Mouse (Mus musculus) spleen, postnatal 14 days (tissue): Measurements from ENCODE around the gene Cldn7.

ENCODE experiments used
- DNase-seq, 2 experiments: peaks; one replicate each; pipeline ENCODE4 v3.0.0; 2021 to 2022; ENCODE audit warnings: low spot score in 2 of 2

Cldn7 gene

DNA sequence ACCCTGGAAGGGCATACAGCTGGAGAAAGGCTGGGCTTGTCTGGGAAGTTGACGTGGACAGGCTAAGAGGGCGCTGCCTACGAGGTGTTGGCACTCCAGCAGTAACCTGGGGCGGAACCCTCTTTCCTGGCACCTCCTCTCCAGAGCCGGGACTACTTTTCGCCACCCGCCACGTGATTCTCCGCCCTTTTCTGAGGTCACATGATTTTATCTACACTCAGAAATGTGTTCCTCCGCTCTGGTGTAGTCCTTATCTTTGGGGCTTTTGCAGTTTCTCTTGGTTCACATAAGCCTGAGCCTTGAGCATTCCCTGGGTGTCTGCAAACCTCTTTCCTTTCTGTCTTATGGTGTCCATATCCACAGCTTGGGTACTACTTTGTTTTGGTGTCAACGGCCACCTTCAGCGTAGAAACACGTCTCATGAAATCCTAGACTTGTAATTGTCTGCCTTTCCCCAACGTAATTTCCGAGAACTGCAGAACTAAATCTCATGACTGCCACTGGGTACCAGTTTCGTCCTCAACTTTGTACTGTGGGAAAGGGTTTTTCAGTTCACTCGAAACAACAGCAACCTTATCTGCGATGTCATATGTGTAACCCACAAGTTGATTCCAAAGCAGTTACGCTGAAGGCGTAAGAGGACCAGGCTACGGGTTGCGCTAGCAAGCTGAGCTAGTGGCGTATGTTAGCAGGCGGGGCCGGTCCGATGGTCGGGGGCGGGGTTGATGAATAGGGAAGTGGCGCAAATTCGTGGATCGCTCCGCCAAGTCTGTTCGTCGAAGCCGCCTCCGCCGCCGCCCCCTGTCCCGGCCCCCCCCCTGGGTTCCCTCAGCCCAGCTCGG, 26.5 kb downstream of the Cldn7 start, which contains the start of gene Gabarap:
TSS of gene Gabarap (plus strand) at position 294 of the 842 bp plus-strand sequence.
- DNase-seq, result peak; percentile 92 to 94

DNA sequence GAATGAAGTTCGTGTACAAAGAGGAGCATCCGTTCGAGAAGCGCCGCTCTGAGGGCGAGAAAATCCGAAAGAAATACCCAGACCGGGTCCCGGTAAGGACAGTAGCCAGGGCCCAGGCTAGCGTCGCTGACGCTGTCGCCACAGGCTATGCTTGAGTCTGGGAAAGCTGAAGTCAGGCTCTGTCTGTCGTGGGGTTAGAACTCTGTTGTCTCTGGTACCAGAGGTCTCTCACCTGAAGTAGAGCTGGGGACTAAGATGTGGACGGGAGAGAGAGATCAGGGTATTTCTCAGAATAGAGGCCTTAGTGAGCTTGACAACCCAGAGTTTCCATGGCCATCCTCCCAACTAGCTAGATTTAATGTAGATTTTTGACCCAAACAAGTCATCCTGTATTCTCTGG, 27.1 kb downstream of the Cldn7 start:
- DNase-seq, result no peak

DNA sequence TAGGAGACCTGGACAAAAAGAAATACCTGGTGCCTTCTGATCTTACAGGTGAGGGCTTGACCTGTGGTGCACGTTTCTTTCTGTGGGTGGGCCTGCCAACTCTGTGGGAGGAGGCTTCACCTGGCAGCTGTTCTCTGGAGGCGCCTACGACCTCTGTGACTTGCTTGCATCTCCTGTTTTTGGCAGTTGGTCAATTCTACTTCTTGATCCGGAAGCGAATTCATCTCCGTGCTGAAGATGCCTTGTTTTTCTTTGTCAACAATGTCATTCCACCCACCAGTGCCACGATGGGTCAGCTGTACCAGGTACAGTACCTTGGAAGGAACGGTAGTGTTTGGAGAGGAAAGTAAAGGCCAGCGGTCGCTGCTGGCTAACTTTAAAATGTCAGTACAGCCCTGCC, 27.8 kb downstream of the Cldn7 start:
- DNase-seq, result no peak

DNA sequence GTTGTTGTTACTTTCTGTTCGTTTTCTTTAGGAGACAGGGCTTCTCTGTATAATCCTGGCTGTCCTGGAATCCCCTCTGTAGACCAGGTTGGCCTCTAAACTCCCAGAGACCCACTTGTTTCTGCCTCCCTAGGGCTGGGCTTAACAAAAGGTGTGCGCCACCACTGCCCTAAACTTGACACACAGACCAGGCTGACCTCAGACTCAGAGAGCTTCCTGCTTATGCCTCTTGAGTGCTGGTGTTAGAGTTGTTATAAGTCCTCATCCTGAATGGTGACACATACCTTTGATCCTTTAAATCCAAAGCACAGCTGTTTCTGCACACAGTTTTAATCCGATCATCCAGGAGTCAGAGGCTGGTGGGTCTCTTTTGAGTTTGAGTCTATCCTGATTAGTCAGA, 28.4 kb downstream of the Cldn7 start:
- DNase-seq, result no peak

DNA sequence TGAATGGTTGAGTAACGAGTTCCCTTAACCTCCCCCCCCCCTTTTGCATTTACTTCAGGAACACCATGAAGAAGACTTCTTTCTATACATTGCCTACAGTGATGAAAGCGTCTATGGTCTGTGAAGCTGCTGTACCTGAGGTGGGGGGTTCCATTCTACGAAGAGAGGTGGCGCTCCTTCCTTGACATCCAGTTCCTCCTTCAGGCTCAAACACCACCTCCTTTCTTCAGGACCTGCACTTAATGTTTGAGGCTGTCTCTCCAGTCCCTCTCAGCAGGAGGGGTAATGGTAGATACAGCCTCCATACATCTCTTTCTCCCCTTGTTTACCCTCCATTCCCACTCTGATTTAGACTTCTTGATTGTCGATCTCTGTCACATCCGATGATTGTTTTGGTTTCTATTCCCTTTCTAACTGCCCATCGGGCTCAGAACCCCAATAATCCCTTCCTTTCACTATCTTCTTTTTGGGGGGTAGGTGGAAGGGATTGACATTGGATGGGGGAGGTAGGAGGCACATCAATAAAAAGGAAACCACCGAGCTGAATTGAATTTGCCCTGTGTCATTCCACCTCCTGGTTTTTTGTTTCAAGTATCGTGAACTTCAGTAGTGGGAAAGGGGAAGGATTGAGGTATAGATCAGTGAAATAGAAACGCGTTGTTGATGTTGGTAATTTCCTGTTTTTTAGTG, 30.0 kb downstream of the Cldn7 start:
- no peak for DNase-seq

DNA sequence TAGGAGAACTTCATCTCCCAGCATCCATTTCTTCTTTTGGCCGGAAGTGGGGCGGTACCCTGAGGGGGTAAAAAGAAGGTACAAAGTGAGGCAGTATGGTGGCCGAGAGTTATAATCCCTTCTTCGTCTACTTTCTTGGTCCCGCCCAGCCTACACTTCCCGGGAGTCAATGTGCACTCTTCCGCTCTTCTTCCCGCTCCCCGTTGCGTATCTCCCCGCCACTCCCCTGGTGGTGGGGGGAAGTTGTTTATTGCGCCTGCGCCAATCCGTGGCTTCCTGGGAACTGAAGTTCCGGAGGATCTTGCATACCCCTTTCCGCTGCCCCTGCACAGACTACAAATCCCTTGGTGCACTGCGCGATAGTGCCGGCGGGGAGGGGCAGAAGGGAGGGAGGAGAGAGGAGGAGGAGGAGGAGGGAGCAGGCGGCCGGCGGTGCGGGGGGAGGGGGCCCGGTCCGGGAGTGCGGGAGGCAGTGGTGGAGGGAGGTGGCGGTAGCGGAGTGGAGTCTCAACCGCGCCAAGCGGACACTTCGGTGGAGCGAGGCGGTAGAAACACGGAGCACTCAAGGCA, 30.9 kb downstream of the Cldn7 start, which contains the start of gene Phf23:
TSS of gene Phf23 (plus strand) at position 387 of the 570 bp plus-strand sequence.
- peak; percentile 92 to 93 for DNase-seq

DNA sequence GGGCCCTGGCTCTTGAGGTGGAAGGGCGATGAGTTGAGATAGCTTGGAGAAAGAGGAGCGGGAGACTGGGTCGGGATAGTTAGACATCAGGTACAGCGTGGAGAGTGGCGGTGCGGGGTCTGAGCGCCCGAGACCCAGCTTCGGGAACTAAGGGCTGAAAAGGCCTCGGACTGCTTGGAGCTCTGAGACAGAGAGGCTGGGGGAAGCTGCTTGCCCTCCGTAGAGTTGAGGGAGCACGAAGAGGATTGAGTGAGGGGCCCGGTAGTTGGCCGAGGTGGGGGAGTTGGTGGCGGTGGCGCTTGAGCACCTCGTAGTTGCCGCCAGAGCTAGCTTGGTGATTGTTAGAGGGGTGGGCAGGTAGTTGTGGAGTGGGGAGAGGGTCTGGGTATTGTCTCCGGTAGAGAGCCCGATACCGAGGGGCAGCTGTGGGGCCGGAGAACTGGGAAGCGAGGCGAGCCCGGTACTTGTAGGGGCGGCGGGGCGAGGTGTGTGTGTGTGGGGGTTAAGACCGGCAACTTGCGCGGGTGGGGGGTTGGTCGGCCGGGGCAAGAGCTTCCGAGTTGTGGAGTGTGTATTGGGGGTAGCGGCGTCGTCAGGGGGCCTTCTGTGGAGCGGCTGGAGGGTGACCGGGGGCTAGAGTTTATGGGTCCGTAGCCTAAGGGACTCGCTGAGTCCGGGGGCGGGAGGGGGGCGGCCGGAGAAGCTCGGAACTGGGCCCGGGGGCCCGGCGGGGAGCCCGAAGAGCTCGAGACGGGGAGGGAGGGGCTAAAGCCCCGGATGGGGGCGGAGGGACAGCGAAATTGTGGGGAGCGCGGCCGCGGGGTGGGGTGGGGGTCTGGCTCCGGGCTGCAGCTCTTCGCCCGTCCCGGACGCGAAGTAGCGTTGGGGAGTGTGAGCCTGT, 31.8 kb downstream of the Cldn7 start:
- DNase-seq, result peak in 1 of 2 experiments; percentile 51

DNA sequence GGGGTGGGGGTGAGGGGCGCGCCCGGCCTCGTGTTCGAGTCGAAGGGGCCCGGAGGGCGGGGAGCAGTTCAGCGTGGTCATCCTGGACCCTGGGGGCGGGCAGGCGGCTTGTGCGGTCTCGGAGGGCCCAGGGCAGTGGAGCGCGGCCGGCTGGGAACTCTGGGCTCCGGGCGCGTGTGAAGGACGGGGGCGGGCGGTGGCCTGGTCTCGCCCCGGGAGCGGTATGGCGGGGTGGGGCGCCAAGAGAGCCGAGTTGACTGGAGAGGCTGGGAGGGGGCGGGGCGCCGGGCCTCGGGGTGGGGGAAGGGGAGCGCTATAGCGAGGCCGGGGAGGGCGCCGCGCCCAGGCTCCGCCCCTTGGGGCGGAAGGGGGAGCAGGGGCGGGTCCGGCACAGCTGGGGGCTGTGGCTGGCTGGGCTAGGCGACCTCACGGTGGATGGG, 32.5 kb downstream of the Cldn7 start:
- peak; percentile 80 to 84 for DNase-seq

DNA sequence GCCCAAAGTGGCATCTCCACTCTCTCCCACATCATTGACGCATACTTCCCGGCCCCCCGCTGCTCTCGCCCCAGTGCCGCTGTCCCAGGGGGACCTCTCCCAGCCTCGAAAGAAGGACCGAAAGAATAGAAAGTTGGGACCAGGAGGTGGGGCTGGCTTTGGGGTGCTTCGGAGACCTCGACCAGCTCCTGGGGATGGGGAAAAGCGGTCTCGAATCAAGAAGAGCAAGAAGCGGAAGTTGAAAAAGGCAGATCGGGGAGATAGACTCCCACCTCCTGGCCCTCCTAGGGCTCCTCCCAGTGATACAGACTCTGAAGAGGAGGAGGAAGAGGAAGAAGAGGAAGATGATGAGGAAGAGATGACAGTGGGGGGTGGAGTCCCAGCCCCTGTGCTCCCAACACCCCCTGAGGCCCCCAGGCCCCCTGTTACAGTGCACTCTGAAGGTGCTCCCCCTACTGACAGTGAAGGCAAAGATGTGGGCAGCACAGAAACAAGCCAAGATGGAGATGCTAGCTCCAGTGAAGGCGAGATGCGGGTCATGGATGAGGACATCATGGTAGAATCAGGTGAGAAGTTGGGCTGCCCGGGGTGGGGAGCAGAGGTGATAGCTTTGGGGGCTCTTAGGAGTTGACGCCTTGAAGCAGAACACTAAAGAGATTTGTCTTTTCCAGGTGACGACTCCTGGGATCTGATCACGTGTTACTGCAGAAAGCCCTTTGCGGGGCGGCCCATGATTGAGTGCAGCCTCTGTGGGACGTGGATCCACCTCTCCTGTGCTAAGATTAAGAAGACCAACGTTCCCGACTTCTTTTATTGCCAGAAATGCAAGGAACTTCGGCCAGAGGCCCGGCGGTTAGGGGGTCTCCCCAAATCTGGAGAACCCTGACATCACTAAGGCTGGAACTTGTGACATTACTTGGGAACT, 34.2 kb downstream of the Cldn7 start:
- no peak for DNase-seq

DNA sequence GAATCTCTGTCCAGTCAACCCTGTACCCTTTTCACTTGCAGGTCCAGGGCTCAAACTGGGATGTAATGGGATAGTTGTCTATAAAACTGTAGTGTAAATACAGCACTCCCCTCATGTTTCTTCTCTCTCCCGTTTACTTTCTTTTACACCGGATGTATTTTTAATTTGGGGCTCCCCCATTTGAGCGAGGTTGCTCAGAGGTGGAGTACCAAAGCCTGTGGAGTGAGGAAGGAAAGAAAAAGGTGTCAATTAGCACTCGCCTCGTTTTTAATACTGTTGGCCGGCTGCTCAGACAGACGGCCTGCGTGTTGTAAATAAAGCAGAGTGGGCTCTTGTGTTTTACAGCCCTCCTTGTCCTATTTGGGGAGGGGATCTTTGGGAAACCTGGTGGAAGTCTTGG, 35.1 kb downstream of the Cldn7 start:
- DNase-seq, result no peak

DNA sequence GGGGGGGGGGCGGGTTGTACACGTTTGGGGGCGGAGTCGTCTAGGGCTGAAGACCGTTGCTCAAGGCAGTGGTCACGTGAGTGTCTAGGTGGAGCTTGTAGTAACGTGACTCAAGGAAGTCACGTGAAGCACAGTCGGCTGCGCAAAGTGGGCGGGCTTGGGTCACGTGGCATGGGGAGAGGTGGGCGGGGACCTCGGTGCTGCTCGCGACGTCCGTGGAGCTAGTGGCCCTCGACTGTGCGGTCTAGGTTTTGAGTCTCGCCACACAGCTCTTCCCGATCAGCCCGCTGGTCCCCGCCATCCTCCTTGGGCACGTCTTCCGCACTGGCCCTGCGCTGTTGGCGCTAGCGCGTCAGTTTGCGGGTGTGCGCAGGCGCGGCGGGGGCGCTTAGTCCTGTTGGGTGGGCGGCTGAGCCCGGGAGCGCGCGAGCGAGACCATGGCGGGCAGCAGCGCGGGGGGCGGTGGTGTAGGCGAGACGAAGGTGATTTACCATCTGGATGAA, 35.9 kb downstream of the Cldn7 start, which contains the start of gene Dvl2:
TSS of gene Dvl2 (plus strand) at position 200 of the 503 bp plus-strand sequence.
- peak; percentile 74 to 81 for DNase-seq

DNA sequence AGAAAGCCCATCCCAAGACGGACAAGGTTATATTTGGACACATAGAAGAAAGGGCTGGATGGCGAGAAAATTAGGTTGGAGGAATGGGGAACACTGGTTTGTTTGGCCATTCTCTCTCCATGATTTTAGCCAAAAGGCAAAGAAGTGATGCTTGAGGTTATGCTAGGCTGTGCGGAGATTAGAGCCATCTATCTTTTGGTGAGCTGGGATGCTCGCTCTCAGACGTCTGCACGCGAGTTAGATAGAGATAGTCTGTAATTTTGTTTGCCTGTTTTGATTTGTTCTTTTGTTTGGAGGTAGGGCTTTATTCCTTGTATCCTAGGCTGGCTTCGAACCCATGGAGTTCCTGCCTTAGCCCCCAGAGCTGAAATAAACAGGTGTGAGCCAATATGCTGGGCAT, 36.6 kb downstream of the Cldn7 start:
- no peak for DNase-seq

DNA sequence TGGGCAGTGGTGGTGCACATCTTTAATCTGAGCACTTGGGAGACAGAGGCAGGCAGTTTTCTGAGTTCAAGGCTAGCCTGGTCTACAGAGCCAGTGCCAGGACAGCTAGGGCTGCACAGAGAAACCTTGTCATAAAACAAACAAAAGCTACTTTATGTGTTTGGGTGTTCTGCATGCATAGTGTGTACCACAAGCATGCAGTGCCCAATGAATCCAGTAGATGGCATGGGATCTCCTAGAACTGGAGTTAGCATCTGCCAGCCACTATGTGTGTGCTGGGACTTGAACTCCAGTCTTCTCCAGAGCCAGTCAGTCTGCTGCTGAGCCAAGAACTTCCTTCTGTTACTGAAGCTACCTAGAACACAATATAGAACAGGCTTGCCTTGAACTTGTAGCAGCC, 37.3 kb downstream of the Cldn7 start:
- peak in 1 of 2 experiments; percentile 56 for DNase-seq

DNA sequence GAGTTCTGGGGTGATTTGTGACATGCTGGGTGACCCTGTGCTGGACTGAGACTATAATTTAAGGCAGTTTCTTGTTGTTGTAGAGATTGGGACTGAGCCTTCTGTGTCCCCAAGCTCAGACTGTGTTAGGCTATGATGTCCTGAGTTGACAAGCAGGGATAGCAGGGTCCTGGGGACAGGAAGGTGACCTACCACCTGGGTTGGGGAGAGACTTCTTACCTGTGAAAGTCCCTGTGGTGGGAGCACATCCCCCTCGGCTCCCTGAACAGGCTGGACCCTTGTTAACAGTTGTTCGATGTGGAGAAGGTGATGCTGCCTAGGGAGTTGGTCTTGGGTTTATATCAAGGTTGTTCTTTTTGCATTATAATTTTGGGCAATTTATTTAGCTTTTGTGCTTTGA, 37.9 kb downstream of the Cldn7 start:
- no peak for DNase-seq

DNA sequence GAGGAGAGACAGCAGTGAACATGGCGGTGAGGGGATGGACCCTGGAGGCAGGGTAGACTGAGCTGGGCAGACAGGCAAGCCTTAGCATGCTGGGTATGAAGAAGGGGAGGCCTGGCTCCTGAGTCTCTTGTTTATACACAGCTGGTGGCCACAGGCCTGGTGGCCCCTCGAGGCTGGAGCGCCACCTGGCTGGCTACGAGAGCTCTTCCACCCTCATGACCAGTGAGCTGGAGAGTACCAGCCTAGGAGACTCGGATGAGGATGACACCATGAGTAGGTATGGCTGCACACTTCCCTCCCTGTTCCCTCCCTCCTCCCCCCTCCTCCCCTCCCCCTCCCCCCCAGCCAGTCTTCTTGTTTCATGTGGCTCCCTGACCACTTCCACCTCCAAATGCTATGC, 40.9 kb downstream of the Cldn7 start:
- DNase-seq, result no peak

DNA sequence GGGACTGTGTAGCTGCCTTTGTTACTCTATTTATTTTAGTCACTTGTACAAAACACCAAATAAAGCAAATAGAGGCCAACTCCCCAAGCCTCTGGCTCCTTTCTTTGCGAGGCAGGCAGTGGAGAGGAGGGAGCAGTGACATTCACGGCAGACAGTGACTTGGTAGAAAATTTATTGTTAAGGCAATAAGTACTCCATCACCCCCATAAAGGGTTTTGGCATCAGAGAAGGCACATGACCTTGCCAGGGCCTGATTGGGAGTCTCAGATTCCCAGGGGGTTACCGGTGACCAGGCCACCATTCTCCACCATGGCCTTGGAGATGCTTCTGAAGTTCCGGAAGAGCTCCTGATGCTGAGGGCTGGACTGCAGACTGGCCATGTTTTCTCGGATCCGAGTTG, 45.5 kb downstream of the Cldn7 start:
- DNase-seq, result no peak

DNA sequence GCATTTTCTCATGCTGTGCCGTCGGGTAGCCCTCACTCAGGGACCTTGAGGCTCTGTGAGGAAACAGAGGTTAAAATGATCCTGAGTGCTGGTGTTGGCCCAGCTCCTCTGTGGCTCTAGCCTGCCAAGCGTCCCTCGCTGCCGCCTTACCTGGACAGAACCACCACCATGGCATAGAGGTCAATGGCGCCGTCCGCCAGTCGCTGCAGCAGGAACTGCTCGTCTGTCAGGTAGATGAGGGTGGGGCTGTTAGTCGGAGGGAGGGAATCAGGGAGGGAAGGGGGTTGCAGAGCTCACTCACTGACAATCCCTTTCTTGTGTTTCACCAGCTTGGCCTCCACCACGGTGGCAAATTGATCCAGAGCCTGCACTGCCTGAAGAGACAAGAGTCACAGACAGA, 46.0 kb downstream of the Cldn7 start:
- DNase-seq, result no peak

DNA sequence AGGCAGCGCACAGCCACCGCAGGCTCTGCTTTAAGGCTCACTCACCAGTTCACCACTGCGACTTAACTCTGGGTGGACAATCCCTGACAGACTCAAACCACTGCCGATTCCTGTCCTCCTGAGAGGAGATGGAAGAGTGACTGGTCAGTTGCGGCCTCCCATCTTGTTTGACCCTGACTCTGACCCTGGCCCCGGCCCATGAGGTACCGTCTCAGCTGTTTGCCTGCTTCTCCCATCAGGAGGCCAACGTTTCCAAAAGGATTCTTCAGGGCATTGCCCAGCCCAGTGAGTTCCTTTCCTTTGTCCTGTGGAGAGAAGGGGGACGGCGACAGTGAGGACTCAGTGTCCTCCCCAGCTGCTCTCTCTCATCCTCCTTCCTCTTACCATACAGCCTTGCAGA, 46.4 kb downstream of the Cldn7 start:
- DNase-seq, result no peak

DNA sequence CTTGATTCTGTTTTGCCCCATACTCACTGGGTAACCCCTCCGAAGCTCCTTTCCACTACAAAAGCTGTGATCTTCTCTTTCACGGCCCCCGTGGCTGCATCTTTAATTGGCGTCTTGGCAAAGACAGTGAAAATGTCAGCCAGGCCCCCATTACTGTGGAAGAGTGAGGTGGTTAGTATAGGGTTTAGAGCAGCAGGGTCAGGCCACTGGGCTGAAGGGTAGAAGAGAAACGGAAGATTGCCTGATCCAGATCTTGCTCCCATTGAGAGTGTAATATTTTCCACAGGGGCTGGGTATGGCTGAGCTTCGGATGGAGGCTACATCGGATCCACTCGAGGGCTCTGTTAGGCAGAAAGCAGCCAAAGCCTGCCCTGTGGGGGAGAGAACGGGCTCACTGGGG, 48.4 kb downstream of the Cldn7 start:
- DNase-seq, result no peak

DNA sequence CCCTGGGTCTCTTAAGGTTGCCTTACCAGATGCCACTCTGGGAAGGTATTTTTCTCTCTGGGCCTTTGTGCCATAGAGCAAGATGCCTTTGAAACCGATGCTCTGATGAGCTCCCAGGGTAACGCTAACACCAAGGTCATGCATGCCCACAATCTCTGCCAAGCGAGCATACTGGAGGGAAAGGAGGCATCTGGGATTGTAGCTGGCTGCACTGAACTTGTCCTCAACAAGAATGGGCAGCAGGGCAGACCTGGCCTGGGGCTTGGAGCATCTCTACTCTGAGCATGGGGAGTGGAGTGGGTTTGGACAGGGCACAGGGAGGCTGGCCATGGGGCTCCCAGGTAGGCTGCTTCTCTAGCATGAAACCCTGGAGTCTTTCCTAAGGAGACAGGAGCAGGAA, 48.8 kb downstream of the Cldn7 start:
- no peak for DNase-seq
